Mouse (Mus musculus): ENCODE results near the gene Sbno2. TPM values are rescaled to one million over a fixed set of nuclear protein-coding genes. Genes with fewer than 3 reads are reported as not detected.

Gene Sbno2
- total RNA-seq, 4 experiments from 2014 or later, result 9.5 to 12.0 (median 11.1) TPM

DNA sequence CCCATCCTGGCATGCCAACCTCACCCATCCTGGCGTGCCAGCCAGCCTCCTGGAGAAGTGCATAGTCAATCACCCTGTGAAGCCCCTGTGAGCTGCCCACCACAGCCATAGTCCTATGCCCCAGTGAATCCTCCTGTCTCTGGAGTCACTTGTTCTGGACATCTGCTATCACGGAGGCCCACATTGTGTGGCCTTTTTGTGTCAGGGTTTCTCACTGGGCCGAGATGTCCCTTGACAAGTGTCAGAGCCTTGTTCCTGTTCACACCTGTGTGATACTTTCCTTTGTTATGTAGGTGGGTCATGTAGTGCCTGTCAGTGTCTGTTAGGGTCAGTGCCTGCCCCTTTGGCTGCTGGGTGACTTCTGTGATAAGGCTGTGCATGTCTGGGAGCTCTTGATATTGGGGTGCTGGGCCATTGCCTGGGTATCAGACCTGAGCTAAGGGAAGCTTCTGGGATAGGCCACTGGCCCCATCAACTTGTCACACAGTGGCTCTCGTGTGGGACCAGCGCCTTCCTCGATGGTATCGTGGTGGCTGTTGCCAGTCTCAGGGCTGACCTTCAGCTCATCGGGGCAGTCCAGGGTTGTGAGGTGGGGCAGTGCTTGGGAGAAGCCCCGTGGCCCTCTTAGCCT is 18.7 kb upstream of the Sbno2 start:
- DNase-seq (ENCODE audit: low spot score), result no peak

DNA sequence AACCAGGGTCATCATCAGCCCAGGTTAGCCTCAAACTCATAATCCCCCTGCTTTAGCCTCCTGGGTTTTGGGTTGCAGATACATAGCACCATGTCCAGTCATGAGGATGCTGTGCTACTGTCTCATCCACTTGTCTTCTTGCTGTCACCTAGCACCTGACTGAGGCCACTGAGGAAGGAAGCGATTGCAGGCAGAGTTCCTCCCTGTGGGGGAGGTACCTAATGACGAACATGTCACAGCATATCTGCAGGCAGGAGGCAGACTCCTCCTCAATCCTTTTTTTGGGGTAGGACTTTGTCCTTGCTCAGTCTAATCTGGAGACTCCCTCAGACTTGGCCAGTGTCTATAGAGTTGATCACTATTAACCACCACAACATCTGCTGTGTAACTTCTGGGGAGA is 16.3 kb upstream of the Sbno2 start:
- DNase-seq (ENCODE audit: low spot score), result no peak

DNA sequence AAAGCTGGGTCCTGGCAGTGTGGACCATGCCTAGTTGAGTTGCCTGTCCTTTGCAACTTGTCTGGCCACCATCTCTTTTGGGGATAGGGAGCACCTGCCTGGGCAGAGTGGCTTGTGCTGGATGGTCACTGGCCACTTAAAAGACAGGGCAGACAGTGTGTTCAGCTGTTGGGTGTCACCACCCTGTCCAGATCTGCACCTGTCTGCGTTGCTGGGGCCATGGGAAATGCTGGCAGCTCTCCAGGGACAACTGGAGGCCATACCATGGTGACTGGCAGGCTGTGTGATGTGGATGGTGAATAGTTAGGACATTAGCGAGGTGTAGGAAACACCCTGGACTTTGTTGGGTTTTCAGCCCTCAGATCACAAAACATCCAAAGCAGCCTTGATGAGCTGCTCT is 14.8 kb upstream of the Sbno2 start:
- DNase-seq (ENCODE audit: low spot score), result no peak

DNA sequence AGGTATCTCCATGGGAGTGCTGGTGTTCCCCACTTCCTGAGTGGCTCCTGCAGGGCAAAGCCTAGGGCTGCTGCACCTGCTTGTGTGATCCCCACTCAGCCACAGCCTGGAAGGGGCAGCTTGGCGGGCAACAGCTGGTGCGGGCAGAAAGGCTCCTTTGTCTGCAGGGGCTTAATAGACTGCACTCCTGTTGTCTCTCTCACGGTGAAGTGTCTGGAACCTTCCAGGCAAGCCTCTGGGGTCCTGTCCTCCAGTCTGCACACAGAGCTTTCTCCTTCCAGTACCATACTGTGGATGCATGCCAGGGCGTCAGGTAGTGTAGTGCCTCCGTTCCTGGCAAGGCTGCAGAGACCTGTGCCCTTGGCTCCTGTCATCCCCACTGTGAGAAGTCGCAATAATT is 13.2 kb upstream of the Sbno2 start:
- DNase-seq (ENCODE audit: low spot score), result no peak

DNA sequence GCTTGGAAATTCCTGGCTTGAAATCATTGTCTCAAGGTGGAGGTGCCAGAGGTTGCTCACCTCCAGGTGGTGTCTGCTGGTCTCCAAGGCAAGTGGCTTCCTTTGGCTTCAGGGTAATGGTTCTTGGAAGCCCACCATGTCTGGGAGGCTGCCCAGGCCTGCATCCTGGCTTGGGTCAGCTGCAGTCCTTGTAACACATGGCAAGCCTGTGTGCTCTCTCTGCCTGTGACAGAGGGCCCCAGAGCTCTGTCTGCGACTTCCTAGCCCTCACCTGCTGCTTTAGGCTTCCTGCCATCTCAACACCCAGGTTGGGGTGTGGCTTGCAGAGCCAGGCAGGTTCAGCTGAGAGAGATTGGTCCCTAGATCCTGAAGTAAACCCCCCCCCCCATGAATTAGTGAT is 12.4 kb upstream of the Sbno2 start:
- no peak for DNase-seq (ENCODE audit: low spot score)

DNA sequence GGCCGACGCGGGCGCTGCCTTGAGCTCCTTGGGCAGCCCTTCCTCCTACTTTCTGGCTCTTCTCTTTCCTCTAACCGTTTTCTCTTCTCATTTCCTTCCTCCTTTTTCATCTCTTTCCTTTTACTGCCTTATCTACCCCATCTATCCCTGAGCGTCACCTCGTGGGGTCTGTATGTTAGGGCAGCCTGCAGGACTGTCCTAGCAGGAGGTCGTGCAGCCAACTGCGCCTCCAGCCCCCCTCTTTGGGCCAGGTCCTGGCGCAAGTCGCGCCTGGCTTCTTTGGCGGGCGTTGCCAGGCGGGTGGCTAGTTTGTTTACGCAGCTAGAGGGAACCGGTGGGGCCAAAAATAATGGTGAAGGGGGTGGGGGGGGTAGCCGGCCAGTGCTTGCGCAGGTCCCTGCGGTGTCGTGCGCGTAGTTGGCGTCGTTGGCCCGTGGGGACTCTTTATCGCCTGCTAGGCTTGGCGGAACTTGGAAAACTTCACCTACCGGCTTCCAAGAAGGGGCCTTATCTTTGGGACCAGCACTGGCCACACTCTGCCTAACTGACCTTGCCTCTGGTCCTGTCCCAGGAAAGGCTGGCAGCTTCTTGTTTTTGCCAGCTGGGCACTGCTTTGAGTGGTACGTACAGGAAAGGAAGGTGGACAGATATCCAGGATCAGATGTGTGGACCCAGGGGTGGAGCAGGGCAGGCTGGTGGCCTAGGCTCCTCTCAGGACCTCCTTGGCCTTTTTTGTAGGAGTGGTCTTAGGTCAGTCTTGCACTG is 11.7 kb upstream of the Sbno2 start:
- DNase-seq (ENCODE audit: low spot score), result peak; percentile 53

DNA sequence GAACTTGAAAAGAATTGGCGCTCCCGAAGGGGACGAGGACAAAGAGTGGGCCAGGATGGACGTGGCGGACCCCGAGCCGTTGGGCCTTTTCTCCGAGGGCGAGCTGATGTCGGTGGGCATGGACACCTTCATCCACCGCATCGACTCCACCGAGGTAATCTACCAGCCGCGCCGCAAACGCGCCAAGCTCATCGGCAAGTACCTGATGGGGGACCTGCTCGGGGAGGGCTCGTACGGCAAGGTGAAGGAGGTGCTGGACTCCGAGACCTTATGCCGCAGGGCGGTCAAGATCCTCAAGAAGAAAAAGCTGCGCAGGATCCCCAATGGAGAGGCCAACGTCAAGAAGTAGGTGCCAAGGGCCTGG is 11.2 kb upstream of the Sbno2 start:
- no peak for DNase-seq (ENCODE audit: low spot score)

DNA sequence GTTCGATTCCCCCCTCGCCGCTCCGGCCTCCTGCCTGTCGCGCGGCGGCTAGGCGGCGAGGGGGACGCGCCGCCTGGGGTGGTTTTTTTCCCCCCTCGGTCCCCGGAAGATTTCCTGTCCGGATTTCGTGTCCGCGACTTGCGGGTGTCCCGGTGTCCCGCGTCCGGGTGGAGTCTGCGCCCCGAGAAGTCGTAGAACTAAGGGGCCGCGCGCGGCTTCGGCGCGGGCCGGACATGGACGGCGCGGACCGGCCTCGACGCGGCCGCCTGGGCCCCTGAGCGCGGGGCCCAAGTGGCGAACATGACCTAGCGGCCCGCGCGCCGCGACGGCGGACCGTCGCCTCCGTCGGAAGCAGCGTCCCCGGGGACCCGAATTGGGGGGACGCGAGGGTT is 10.6 kb upstream of the Sbno2 start:
- no peak for DNase-seq (ENCODE audit: low spot score)

DNA sequence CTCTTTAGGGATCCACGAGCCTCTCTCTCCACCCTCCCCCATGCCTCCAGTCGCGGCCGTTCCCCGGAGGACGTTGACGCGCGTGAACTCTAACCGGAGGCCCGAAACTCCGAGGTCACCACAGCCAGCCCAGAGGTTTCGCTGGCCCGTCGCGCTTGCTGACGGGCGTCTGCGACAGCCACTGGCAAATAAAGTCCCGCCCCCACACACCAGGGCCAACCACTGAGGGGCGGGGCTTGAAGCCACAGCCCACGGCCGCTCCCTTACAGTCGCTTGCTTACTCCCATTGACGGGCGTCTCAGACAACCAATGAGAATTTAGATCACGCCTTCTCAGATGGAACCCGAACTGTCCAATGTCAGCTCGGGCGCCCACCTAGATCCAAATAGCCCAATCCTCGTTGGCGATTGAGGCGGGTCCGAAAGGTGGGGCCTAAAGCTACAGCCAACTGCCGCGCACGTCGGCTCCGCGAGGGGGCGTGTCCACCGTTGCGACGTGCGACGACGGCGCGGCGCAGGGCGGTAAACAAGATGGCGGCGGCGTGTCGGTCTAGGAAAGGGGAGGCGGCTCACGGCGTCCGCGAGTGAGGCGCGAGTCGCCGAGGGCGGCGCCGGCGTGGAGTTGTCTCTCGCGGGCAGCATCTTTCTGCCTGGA is 10.0 kb upstream of the Sbno2 start, which contains the start of gene Stk11:
TSS of gene Stk11 (plus strand) at position 514 of the 654 bp plus-strand sequence.
- DNase-seq (ENCODE audit: low spot score), result peak; percentile 100

DNA sequence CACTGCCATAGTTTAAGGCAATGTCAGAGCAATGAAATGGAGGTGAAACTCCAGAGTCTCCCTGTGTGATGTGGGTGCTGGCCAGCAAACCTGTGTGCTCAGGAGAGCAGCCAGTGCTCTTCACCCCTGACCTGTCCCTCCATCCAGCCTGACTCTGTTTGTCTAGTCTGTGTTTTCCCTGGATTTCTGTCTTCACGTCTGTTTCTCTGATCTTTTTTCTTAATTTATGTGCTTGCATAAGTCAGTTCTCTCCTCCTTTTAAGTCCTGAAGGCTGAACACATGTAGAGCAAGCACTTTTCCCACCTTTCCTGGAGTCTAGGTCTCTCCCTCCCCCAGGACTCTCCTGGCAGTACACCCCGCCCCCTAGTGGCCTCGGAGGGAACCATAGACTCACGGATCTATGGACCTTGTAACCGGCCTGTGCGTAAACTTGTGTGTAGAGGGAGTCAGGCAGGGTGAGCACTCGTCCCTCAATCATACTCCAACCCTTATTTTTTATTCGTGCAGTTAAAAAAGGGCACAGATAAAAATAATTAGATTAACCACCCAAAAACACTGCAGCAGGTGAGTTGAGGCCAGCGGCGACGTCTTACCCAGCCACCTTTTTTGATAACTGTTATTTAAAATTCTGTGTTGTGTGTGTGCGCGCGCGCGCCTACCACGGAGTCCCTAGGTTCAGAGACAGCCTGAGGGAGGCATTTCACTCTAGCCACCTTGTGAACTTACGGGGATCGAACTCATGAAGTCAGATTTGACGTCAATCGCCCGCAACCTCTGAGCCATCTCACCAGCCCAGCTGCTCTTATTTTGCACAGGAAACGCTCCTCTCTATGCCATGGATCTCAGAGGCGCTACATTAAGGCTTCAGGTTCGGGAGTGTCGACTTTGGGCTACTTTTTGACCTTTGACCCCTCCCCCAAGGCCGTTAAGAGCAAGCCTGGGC is 9.2 kb upstream of the Sbno2 start:
- DNase-seq (ENCODE audit: low spot score), result peak; percentile 93

DNA sequence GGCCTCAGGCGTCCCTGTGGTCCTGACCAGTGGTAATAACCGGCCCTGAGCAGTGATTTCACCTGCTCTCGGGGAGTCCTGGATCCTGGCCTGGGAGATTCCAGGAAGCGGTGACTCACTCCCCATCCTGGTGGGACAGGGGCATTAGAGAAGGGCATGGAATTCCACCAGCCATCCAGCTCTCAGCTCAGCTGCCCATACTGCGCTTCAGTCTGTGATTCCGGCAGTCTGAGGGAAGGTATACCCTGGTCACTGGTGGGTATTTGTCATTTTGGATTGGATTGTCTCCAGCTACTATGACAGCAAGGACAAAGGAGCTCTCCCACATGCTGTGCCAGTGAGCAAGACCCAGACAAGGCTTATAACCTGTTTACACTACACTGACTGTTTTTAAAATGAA is 2.3 kb upstream of the Sbno2 start:
- DNase-seq (ENCODE audit: low spot score), result no peak

DNA sequence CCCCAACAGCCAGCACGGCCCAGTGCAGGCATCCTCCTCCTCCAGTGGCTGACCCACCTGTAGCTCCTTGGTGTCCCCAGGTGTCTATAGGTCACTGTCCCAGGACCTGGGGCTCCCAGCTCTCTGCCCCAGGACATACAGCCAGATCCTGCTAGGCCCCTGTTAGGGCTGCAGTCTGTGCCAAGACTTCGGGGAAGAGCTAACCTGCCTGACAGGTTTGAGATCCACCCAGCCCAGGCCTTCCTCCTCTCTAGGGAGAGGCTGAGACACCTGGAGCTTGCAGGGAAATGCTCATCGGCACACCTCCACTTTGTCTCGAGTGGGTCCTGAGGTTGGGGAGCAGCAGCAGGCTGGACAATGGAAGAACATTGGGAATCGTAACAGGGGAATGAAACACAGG is 555 bp upstream of the Sbno2 start:
- no peak for DNase-seq (ENCODE audit: low spot score)

DNA sequence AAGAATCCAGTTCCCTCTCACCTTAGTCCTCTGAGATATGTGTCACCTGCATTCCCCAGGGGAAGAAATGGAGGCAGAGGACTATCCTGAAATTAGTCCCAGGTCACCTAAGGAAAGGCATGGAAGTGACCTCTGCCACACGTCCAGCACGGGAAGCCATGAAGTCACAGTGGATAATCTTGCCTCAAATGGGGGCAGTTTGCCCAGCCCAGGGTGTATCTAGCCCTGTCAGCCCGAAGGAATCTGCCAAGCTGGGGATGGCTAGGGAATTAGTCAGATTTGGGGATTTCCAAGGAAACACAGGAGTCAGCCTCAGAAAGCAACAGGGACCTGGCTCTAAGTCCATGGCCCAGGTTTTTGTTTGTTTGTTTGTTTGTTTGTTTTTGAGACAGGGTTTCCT is 1.2 kb downstream of the Sbno2 start:
- no peak for DNase-seq (ENCODE audit: low spot score)

DNA sequence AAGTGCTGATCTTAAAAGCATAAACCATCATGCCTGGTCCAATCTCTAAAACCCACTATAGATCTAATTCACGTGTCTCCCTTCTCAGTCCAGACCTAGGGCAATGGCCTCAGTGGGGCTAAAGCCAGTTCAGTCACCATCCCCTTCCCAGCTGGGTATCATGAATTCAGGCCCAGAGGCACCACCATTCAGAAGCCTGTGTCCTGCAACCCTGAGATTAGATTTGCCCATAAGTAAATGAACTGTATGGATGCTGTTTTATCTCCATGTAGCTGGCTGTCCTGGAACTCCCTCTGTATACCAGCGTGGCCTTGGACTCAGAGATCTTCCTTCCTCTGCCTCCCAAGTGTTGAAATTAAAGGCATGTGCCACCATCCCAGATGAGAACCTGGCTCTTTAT is 2.3 kb downstream of the Sbno2 start:
- no peak for DNase-seq (ENCODE audit: low spot score)

DNA sequence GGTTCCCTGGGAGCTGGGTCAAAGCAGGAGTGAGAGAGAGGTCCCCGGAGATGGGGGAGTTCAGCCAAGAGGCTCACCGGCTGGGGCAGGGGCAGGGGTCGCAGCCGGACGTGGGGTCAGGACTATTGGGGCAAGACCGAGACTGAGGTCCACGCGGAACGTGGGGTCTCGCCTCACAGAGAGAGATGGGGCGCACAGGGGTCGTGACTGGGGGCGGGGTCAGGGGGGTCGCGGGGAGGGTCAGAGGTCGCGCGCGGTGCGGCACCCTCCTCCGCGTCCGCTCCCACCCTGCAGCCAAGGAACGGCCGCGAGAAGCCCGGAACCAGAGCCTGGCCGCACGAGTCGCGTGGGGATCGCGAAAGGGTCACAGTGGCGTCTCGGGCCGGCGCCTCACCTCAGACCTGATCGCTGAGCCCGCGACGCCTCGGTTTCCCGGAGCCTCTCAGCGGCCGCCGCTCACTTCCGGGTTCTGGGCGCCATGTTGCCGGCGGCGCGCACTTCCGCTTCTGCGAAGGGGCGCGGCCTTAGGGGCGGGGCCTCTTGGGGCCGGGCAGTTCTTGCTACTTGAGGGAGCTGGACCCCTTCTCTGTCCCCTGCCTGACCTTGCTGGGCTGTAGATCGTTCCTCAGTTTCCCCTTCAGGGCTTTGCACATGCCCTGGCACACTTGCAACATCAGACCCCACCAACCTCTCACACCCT is 3.0 kb downstream of the Sbno2 start:
- DNase-seq (ENCODE audit: low spot score), result peak; percentile 84

DNA sequence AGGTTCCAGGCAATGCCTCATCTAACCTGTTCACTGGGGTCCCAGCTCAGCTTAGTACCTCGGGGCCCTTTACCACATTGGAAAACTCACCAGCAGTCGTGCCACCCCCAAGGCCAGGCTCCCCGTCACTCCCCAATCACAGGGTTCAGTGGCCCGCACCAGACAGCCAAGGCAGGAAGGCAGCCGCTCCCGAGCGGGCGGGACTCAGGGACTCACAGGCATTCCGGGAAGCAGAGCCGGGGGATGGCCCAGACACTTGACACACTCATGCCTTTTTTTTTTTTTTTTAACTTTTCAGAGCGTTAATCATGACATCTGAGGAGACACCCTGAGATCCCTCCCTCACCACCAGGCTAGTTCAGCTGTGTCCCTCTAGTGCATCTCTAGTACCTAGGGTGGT is 4.4 kb downstream of the Sbno2 start:
- no peak for DNase-seq (ENCODE audit: low spot score)

DNA sequence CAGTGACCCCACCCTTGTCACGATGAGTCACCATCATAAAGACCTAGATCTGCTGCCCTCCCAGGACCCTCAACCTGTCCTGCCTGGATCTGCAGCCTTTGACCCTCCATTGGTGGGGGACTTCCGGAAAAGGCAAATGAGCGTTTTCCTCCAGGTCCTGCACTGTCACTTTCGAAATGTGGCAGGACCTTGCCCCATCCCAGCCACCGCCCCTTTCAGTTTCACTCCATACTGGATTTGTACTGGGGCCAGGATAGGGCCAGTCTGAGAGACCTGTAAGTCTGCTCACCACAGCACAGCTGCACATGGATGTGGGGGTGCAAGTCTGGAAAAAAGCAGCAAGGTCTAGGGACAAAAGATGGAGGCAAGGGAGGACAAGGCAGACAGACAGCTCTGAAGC is 6.7 kb downstream of the Sbno2 start:
- no peak for DNase-seq (ENCODE audit: low spot score)

DNA sequence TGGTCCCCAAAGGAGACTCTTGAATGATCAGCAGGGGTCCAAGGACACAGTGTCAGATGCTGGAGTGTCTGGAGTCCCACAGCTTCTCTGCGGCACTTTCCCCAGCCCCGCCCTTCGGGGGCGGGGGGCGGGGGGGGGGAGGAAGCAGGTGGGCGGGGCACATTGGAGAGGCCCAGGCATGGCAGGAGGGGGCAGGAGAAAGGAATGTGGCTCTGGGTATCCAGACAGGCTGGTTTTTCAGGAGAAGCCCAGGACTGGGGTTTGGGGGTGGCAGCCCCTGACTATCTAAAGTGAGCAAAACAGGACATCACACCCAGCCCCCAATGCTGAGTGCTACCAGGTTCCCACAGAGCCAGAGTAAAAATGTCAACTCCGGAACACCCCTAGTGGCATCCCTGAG is 8.1 kb downstream of the Sbno2 start:
- no peak for DNase-seq (ENCODE audit: low spot score)

DNA sequence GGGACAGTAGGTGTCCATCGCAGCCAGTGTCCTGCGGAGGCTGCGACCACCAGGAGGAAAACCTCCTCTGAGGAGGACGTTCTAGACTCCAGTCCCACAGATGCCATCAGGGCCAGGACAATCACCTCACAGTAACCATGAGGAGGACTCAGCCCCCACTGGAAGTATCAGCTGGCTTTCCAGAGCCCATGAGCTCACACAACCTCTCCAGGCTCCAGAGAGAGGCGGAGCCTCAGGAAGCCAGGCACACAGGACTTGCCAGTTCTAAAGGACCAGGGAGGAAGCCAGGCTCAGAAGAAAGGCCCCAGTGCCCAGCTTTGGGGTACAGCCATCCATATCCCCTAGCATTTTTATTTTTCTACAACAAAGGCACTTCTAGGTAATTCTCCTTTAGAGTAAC is 9.8 kb downstream of the Sbno2 start:
- no peak for DNase-seq (ENCODE audit: low spot score)

DNA sequence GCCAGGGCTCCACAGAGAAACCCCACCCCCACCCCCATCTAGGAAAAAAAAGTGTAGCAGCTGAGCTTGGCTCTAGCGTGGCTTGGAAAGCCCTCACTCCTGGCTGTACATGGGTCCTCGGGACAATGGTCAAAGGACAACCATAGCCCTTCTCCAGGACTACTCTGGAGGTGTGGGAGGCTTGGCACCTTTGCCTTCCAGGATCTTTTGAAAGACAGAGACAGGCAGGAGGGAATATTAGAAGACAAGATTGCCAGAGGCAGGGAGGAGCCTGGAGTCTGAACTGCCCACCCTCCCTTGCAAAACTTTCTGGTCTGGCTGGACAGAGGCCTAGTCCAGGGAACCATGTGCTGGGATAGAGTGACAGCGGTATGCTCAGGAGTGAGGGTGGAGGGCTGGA is 10.7 kb downstream of the Sbno2 start:
- no peak for DNase-seq (ENCODE audit: low spot score)

DNA sequence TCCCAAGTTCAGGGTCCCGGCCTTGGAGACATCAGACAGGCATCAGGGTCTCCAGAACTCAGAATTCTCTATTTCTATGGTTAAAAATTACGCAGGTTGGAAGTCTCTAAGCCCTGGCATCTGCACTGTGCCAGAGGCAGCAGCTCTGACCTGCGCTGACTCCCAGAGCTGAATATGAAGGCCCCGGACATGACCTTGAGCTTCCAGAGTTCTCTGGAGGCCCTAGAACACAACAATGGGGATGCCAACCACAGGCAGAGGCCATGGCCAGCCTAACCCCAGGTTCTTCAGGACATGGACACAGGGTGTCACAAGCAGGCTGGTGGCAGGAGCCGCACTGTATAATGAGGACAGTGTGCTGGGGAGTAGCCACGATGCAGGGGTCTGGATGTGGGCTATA is 11.3 kb downstream of the Sbno2 start:
- no peak for DNase-seq (ENCODE audit: low spot score)
